Mouse (Mus musculus) kidney, adult 8-10 months (tissue): Measurements from ENCODE around the gene Mc3r.

ENCODE experiments used
- DNase-seq, 2 experiments: peaks; one replicate each; pipeline ENCODE4 v3.0.0; 2022

The Mc3r gene

GRCm38 (mm10) chr2:172248106-172248764 lies at the start of gene Mc3r:
Gene Mc3r (plus strand): TSS chr2:172248492.
- peak; percentile 4 to 17 for DNase-seq

GRCm38 (mm10) chr2:172201998-172202780 lies 46.1 kb upstream of the Mc3r start:
- no peak for DNase-seq

GRCm38 (mm10) chr2:172207003-172207402 lies 41.3 kb upstream of the Mc3r start:
- DNase-seq = peak; percentile 13 to 77

GRCm38 (mm10) chr2:172213480-172213879 lies 34.8 kb upstream of the Mc3r start:
- no peak for DNase-seq

- DNase-seq = no peak
Observed at GRCm38 (mm10) chr2:172214336-172214735, 34.0 kb upstream of the Mc3r start.

GRCm38 (mm10) chr2:172215508-172216162 lies 32.7 kb upstream of the Mc3r start:
- DNase-seq = peak; percentile 15 to 18

GRCm38 (mm10) chr2:172216163-172216915 lies 32.0 kb upstream of the Mc3r start:
- no peak for DNase-seq

- no peak for DNase-seq
Observed at GRCm38 (mm10) chr2:172217886-172218285, 30.4 kb upstream of the Mc3r start.

- no peak for DNase-seq
Observed at GRCm38 (mm10) chr2:172219186-172219585, 29.1 kb upstream of the Mc3r start.

GRCm38 (mm10) chr2:172221656-172222393 lies 26.5 kb upstream of the Mc3r start:
- DNase-seq = peak in 1 of 2 experiments; percentile 54

- DNase-seq = no peak
Observed at GRCm38 (mm10) chr2:172222394-172222785, 25.9 kb upstream of the Mc3r start.

- no peak for DNase-seq
Observed at GRCm38 (mm10) chr2:172222891-172223290, 25.4 kb upstream of the Mc3r start.

- no peak for DNase-seq
Observed at GRCm38 (mm10) chr2:172223451-172224200, 24.7 kb upstream of the Mc3r start.

GRCm38 (mm10) chr2:172226945-172227344 lies 21.3 kb upstream of the Mc3r start:
- DNase-seq = peak in 1 of 2 experiments; percentile 39

- no peak for DNase-seq
Observed at GRCm38 (mm10) chr2:172227808-172228207, 20.5 kb upstream of the Mc3r start.

- DNase-seq = no peak
Observed at GRCm38 (mm10) chr2:172229190-172229589, 19.1 kb upstream of the Mc3r start.

GRCm38 (mm10) chr2:172230126-172230525 lies 18.2 kb upstream of the Mc3r start:
- no peak for DNase-seq

GRCm38 (mm10) chr2:172238220-172238619 lies 10.1 kb upstream of the Mc3r start:
- DNase-seq = no peak

- peak; percentile 17 to 60 for DNase-seq
Observed at GRCm38 (mm10) chr2:172241031-172241430, 7.3 kb upstream of the Mc3r start.

GRCm38 (mm10) chr2:172245497-172245896 lies 2.8 kb upstream of the Mc3r start:
- DNase-seq = no peak

GRCm38 (mm10) chr2:172249336-172249735 lies 1.0 kb downstream of the Mc3r start:
- DNase-seq = no peak
